13 mouse cellular contexts compared by ENCODE assay signal in the genomic region with DNA sequence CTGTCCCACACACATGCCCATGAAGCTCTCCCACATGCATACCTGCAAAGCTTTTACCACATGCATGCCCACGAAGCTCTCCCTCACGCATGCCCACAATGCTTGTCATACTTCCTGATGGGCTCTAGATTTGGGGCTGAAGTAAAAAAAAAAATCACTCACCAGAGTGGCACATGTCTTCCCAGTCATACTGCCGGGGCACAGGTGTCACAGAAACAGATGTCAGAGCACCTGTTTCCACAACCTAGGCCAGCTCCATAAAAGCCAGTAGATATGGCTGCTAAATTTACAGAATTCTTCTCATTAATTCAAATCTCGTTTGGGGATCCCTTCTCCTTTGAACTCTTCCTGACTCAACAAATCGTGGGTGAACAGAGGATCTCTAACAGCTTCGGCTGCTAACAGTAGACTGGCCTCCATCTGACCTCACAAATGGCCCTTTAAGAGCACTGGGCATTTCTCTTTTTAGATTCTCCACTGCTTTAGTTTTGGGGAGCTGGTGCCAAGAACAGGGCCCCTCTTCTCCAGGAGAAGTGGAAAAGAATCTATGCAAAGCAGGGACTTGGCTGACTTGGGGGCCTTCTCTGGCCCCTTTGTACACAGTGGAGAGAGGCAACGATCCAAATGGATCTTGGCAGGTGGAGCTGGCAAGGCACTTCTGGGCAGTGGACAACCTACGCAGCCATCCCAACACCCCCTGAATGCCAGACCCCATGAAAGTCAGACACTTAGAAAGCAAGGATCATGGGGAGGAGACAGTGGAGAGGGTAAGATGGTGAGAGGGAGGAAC. TPM values are rescaled to one million over a fixed set of nuclear protein-coding genes. Genes with fewer than 3 reads are reported as not detected.
DNase-seq lines count a peak whose midpoint lies in the region; ATAC-seq and TF ChIP-seq lines count a peak whose summit lies in the region.
"Had no signal": no experiment of that assay in that cellular context is flagged by ENCODE, and none has a peak within 500 bp of the region (broad histone marks: within the 10 kb centered on the region; RNA-seq: fewer than 3 reads in every experiment).

No protein-coding gene starts in this region.

- 66% methylated on average over 8 of the region's 8 CpGs for WGBS in lung, embryonic 14.5 days
- WGBS in lung, postnatal 0 days: 65% methylated on average over 8 of the region's 8 CpGs
- 57% methylated on average over 8 of the region's 8 CpGs for WGBS in forebrain, postnatal 0 days
- WGBS in limb, embryonic 10.5 days: 85% methylated on average over 8 of the region's 8 CpGs

- no peak for DNase-seq in gastrocnemius, adult 2 months
- no peak for DNase-seq in gastrocnemius, postnatal 10 days
- no peak for DNase-seq in lung, embryonic 14.5 days
- no peak for DNase-seq in lung, postnatal 0 days (ENCODE audit: low spot score)
- DNase-seq in forebrain, postnatal 0 days: no peak
- DNase-seq in heart, postnatal 10 days: peak; percentile 63
- DNase-seq in kidney, postnatal 14 days: no peak
- no peak for DNase-seq in limb, embryonic 10.5 days (ENCODE audit: low spot score)
- DNase-seq: adrenal gland, postnatal 10 days; cerebellum, adult 11 months; thymus, adult 2 months had no signal

- H3K27ac ChIP-seq in gastrocnemius, adult 2 months: peak overlapping the region; percentile 16
- peak overlapping the region; percentile 42 for H3K27ac ChIP-seq in lung, embryonic 14.5 days (ENCODE audit: low read depth)
- H3K27ac ChIP-seq in lung, postnatal 0 days (ENCODE audit: low read length): no peak overlapping the region
- 0 out of 2 replicates have a peak overlapping the region, but pooled peaks have one; percentile 40 for H3K27ac ChIP-seq in forebrain, postnatal 0 days (ENCODE audit: low read depth, low read length)
- no peak overlapping the region for H3K27ac ChIP-seq in limb, embryonic 10.5 days
- H3K27ac ChIP-seq: embryonic facial prominence, embryonic 13.5 days had no signal

- intact Hi-C loops in gastrocnemius, adult 2 months (cut with DNase I): no loop called here
- intact Hi-C loops in heart, postnatal 10 days (cut with DNase I): loop anchor here (2.0 kb wide), 1 partner anchor 36 kb away; no protein-coding TSS in a partner anchor

- H3K27me3 ChIP-seq in lung, embryonic 14.5 days (ENCODE audit: insufficient read depth, low read length): no peaks in the 10 kb centered on the region
- no peaks in the 10 kb centered on the region for H3K27me3 ChIP-seq in lung, postnatal 0 days (replicated peaks; ENCODE audit: insufficient read depth, low read length)
- H3K27me3 ChIP-seq in forebrain, postnatal 0 days (ENCODE audit: insufficient read depth, low read length): no peaks in the 10 kb centered on the region
- H3K27me3 ChIP-seq in limb, embryonic 10.5 days (ENCODE audit: low read depth, poor library complexity, severe bottlenecking): no peaks in the 10 kb centered on the region
- H3K27me3 ChIP-seq: CH12.LX; embryonic facial prominence, embryonic 13.5 days had no signal

- ATAC-seq in lung, embryonic 14.5 days (ENCODE audit: insufficient read depth): peak; percentile 21; the same call in 1 of the 2 replicates
- ATAC-seq in lung, postnatal 0 days: no peak
- peak; percentile 44 for ATAC-seq in forebrain, postnatal 0 days

- H3K9me3 ChIP-seq in lung, embryonic 14.5 days (ENCODE audit: low read depth, low read length): no peaks in the 10 kb centered on the region
- no peaks in the 10 kb centered on the region for H3K9me3 ChIP-seq in lung, postnatal 0 days (ENCODE audit: low read length)
- no peaks in the 10 kb centered on the region for H3K9me3 ChIP-seq in forebrain, postnatal 0 days (ENCODE audit: low read length)
- H3K9me3 ChIP-seq in limb, embryonic 10.5 days (replicated peaks): no peaks in the 10 kb centered on the region
- H3K9me3 ChIP-seq: embryonic facial prominence, embryonic 13.5 days had no signal

- TF ChIP-seq CTCF in gastrocnemius, adult 2 months (IDR thresholded peaks at IDR 0.05): no peak
- TF ChIP-seq CTCF in lung, embryonic 14.5 days (IDR thresholded peaks at IDR 0.05; ENCODE audit: low read depth): no peak
- no peak for TF ChIP-seq CTCF in lung, postnatal 0 days (IDR thresholded peaks at IDR 0.05)
- no peak for TF ChIP-seq CTCF in forebrain, postnatal 0 days (IDR thresholded peaks at IDR 0.05; ENCODE audit: low read depth)

- H3K4me3 ChIP-seq in gastrocnemius, adult 2 months: no peak overlapping the region
- H3K4me3 ChIP-seq in lung, embryonic 14.5 days (ENCODE audit: low read depth, low read length): no peak overlapping the region
- no peak overlapping the region for H3K4me3 ChIP-seq in lung, postnatal 0 days (ENCODE audit: low read depth, low read length)
- no peak overlapping the region for H3K4me3 ChIP-seq in forebrain, postnatal 0 days (ENCODE audit: low read depth, low read length)
- H3K4me3 ChIP-seq in limb, embryonic 10.5 days: no peak overlapping the region
- H3K4me3 ChIP-seq: embryonic facial prominence, embryonic 13.5 days had no signal

- peaks cover 3% of the 10 kb centered on the region; the same call in 1 of the 2 replicates for H3K4me1 ChIP-seq in lung, embryonic 14.5 days (ENCODE audit: insufficient read depth)
- peaks cover 5% of the 10 kb centered on the region; the same call in 1 of the 2 replicates for H3K4me1 ChIP-seq in lung, postnatal 0 days (ENCODE audit: insufficient read depth, low read depth, low read length)
- no peaks in the 10 kb centered on the region for H3K4me1 ChIP-seq in forebrain, postnatal 0 days (ENCODE audit: insufficient read depth)
- no peaks in the 10 kb centered on the region for H3K4me1 ChIP-seq in limb, embryonic 10.5 days

- H3K4me2 ChIP-seq in lung, embryonic 14.5 days: no peak overlapping the region
- H3K4me2 ChIP-seq in lung, postnatal 0 days (replicated peaks; ENCODE audit: low read depth, low read length): no peak overlapping the region
- H3K4me2 ChIP-seq in forebrain, postnatal 0 days (ENCODE audit: low read depth): no peak overlapping the region
- H3K4me2 ChIP-seq: embryonic facial prominence, embryonic 13.5 days had no signal

- no peak overlapping the region for H3K9ac ChIP-seq in lung, embryonic 14.5 days
- H3K9ac ChIP-seq in lung, postnatal 0 days (replicated peaks; ENCODE audit: low read depth): no peak overlapping the region
- H3K9ac ChIP-seq in forebrain, postnatal 0 days: no peak overlapping the region
- H3K9ac ChIP-seq: embryonic facial prominence, embryonic 13.5 days had no signal

- no peaks in the 10 kb centered on the region for H3K36me3 ChIP-seq in lung, embryonic 14.5 days (ENCODE audit: insufficient read depth)
- H3K36me3 ChIP-seq in lung, postnatal 0 days (ENCODE audit: insufficient read depth, low read length): no peaks in the 10 kb centered on the region
- H3K36me3 ChIP-seq in forebrain, postnatal 0 days (ENCODE audit: insufficient read depth): peaks cover 51% of the 10 kb centered on the region
- H3K36me3 ChIP-seq in limb, embryonic 10.5 days: no peaks in the 10 kb centered on the region

- TF ChIP-seq EP300 in lung, postnatal 0 days (IDR thresholded peaks at IDR 0.05): no peak

RNA-seq across cellular contexts. Expression of gene Otulin, which starts 55.3 kb away (rescaled TPM):
- total RNA-seq in gastrocnemius, adult 2 months (2021): 10 to 100 TPM; 16.2 to 20.7 TPM
- total RNA-seq in gastrocnemius, postnatal 10 days (2021): 10 to 100 TPM; 19.5 to 22.9 TPM
- polyA plus RNA-seq in lung, embryonic 14.5 days (2014; fragmentation: Nextera tagmentation; extraction: Ambion mirVana): 39.2 and 41.8 TPM in 2 replicates
- polyA plus RNA-seq in lung, postnatal 0 days (2015; fragmentation: Nextera tagmentation; extraction: Ambion mirVana): 26.2 and 29.4 TPM in 2 replicates
- 26.5 and 27.4 TPM in 2 replicates for total RNA-seq in forebrain, postnatal 0 days (2014; rRNA removed)
- polyA plus RNA-seq in forebrain, postnatal 0 days (2015; fragmentation: Nextera tagmentation; extraction: Ambion mirVana): 25.1 and 28.5 TPM in 2 replicates
- total RNA-seq in heart, postnatal 10 days (2021): 10 to 100 TPM; 38.2 to 43.5 TPM
- polyA plus RNA-seq in limb, embryonic 10.5 days (2016; fragmentation: Nextera tagmentation; extraction: Ambion mirVana): 28.9 and 30.6 TPM in 2 replicates

Comparison
In these comparisons a context has a peak if more than half of its experiments do, and no peak if none do; other contexts are left out.
1. H3K27ac ChIP-seq: peak in gastrocnemius, adult 2 months (single experiment), lung, embryonic 14.5 days (single experiment) and forebrain, postnatal 0 days (single experiment); none in lung, postnatal 0 days (single experiment) and limb, embryonic 10.5 days (single experiment).
2. DNase-seq: peak in heart, postnatal 10 days (2 of 2); none in gastrocnemius, adult 2 months (single experiment), gastrocnemius, postnatal 10 days (single experiment), lung, embryonic 14.5 days (single experiment), lung, postnatal 0 days (single experiment), forebrain, postnatal 0 days (single experiment), kidney, postnatal 14 days (single experiment) and limb, embryonic 10.5 days (single experiment).